Mouse (Mus musculus) effector memory CD4-positive, alpha-beta T cell, adult 5 months (primary cell): Measurements from ENCODE around the gene Rgs21. TPM values are rescaled to one million over a fixed set of nuclear protein-coding genes. Genes with fewer than 3 reads are reported as not detected.

ENCODE experiments used
- polyA plus RNA-seq: library from polyadenylated mRNA; unstranded; fragments of 100-300 nt; shearing (Covaris generic); gene quantifications from one replicate; pipeline ENCODE4 v1.2.1, GENCODE M21; 2017

The Rgs21 gene
- not detected for polyA plus RNA-seq

DNA sequence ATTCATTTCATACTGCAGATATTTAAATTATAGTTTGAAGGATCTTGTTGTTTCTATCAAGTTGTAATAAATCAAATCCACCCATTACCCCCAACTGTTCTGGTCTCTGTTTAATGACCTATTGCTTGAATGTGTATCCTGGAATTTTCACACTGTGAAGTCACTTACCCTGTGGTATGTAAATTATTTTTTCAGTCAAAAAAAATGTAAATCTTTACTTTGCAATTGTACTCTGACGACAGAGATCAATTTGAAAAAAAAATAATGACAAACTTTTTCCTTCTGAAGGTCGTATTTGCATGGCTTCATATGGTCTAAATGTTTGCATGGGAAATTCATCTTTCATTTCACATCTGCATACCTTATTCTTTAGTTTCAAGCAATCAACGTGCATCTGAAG lies at the start of gene Rgs21:
Gene Rgs21 (minus strand): TSS at position 101 of the 400 bp plus-strand sequence.

Other genes with a start within 250 kb of the Rgs21 start
- not detected for gene Rgs18, start 207.8 kb upstream of the Rgs21 start, polyA plus RNA-seq